Mouse (Mus musculus) urinary bladder, adult 2 months (tissue): ENCODE measurements around the gene Fam196a. TPM values are rescaled to one million over a fixed set of nuclear protein-coding genes. Genes with fewer than 3 reads are reported as not detected.

Experiments used
- DNase-seq: peaks from one replicate; pipeline ENCODE4 v3.0.0; 2022; ENCODE audit warnings: low spot score
- polyA plus RNA-seq: library from polyadenylated mRNA; depleted of rRNA; stranded (reverse); fragments of >200 nt; gene quantifications from 2 replicates; pipeline ENCODE4 v1.2.3, GENCODE M21; 2012

Fam196a gene
- polyA plus RNA-seq, 1 experiment = not detected

GRCm38 (mm10) chr7:134840066-134840465 is 98.2 kb downstream of the Fam196a start:
- no peak for DNase-seq
